Mouse (Mus musculus) cerebellum, adult 11 months (tissue): ENCODE measurements around the gene Nrxn2.
A peak's percentile ranks its signal among the peaks of the same experiment; 100 is the strongest.

Experiments
- DNase-seq: peaks from one replicate; pipeline ENCODE4 v3.0.0; 2022

Nrxn2 gene

DNA sequence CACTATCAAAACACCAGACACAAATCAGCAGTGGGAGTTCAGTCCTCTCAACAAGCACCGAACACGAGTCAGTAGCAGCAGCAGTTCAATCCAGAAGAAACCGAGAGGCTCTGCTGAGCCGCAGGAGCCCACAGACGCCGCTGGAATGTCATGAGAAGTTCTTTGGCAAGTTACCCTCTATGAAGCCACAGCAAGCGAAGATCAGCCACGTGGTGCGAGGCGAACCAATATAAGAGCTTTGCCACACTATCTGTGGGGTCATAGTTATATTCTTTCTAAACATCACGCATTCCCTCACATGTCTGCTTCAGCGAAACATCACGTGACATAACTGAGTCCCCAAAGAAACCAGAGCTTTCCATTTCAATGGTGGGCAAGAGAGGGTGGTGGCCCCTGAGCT, 126.2 kb downstream of the Nrxn2 start:
- no peak for DNase-seq

DNA sequence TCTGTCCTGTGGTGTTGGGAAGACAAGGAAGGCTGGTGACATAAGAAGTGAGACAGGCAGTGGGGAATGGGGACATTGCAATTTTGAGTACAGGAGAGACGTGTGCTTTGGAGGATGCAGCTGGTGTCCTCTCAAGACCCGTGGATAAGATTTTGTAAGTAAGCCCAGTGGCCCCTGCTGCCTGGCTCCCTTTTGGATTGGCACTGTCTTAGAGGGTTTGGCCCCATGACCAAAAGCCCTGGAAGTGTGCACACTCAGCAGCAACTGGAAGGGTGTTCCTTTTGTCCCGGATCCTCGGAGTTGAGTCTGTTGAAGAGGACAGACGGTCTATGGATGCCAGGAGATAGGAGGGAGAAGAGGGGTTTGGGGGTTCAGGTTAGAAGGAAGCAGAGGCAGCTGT, 127.0 kb downstream of the Nrxn2 start:
- no peak for DNase-seq

DNA sequence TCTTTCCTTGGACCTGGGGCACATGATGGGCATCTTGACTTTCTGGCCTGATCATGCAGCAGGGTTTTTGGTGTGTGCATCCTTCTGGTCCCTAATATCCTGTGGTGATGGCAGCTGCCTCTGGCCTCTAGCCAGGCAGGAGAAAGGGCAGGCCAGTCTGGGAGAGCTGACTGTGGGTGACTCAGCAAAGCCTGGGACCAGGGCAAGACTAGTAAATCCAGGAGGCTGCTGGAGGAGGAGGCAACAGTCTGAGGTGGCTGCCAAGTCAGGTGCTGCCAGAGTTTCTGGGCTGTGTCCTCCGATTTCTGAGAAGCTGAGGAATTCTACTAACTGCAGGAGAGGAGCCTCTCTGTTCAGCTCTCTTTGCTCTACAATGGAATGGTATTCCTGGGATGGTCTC, 127.6 kb downstream of the Nrxn2 start:
- peak; percentile 92 for DNase-seq

DNA sequence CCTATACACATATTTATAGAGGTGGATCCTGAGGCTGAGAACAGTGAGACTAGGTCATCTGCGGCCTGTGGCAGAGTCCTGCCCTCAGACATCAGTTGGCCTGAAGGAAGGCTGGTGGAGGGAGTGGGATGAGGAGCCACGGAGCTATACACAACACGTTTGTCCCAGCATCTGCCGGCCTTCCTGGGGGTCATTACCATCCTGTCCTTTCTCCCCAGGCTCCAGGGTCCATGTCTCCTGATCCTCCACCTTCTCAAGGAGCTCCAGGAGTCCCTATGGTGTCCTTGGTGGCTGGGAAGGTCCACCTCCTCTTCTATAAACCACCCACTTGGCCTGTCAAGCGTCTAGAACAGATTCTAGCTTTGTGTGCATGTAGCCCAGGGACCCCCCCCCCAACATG, 129.3 kb downstream of the Nrxn2 start:
- DNase-seq, result peak; percentile 26

DNA sequence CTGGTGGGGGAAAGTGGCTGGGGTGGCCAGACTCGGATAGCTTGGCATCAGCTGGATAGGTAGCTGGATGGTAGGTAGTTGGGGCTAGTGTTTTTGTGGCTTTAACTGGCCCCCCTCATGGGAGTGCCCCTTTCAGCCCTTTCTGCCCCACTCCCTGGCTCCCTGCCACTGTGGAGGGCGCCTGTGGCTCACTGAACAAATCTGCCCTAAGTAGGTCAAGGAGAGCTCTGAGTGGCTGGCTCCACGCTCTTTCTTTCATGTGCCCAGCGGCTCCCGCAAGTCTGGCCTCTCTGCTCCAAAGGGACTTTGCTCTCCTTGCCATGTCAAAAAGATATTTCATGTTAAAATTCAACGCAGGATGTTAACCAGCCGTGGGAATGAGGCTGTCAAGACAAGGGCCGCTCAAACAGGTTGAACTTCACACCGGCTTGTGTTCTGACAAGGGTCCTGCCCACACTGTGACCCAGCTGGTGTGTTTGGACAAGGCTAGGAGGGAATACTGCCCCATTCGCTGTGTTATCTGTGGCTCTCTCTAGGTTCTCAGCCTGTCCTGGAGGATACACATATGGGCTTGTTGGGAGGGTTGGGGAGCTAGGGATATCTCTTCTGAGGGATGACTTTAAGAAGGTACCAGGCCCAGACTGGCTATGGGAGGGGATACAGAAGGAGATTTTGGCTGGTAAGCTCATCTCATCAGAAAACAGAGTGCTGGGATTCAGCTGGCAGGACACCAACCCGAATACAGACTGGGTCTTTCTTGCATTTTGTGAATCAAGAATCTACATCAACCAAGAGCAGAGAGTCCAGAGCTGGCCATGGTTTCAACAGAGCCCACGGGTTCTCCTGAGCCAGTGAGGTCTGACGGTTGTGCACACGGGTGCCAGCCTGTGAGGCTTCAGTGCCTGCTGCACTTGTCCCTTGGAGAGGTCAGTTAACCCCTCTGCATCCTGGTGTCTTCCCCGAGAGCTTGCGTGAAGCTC, 130.2 kb downstream of the Nrxn2 start:
- peak; percentile 57 for DNase-seq

DNA sequence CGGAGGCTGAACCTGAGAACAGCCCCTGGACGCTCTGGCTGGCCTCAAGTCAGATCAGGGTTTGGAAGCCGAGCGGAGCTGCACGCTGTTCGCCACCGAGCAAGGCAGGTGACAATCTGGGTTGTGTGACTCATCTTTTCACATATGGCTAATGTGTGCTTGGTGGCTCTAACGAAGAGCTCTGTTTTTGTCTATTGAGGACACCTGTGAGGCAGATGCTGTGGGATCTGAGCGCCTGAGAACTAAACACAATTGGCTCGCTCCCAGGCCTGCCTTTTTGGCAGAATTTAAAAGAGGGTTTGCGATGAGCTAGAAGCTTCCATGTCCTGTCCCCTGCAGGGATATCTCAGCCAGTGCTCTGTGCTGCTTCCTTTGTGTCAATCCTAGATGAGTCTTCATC, 131.0 kb downstream of the Nrxn2 start:
- peak; percentile 87 for DNase-seq

DNA sequence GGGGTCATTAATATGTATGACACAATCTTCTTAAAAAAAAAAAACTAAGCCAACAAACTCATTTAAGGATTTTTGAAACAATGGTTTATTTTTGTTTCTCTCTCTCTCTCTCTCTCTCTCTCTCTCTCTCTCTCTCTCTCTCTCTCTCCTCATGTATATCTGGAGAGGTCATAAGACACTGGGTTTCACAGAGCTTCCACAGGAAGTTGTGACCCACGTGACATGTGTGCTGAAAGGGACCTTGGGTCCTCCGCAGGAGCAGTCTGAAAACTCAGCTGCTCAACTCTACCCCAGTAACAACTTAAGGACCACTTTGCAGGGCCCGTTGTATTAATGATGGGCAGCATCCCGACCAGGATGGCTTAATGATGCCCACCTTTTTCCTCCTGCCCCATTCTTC, 132.7 kb downstream of the Nrxn2 start:
- no peak for DNase-seq

DNA sequence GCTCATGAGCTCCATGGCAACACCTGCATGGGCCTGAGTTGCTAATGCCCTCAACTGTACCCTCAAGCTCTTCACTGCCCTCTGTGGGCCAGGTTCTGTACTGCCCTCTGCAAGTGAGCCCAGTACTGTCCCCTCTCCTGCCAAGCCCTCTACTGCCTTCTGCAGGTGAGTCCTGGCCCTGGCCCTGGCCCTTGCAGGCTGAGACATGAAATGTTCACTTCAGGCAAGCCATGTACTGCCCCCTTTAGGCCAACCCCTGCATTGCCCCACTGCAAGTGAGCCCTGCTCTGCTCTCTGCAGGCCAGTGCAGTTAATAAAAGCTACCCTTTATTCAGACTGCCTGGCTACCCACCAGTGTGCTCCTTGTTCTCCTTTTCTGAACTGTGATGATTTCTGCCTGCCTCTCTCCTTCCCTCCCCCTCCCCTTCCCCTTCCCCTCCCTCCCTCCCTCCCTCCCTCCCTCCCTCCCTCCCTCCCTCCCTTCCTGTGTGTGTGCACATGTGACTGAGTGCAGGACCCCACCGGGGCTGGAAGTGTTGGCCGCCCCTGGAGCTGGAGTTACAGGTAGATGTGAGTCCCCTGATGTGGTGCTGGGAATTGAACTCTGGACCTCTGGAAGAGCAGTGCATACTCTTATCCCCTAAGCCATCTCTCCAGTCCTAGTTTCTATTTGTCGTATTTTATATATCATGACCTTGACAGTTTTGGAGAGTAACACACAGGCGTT, 133.9 kb downstream of the Nrxn2 start:
- DNase-seq, result peak; percentile 71

DNA sequence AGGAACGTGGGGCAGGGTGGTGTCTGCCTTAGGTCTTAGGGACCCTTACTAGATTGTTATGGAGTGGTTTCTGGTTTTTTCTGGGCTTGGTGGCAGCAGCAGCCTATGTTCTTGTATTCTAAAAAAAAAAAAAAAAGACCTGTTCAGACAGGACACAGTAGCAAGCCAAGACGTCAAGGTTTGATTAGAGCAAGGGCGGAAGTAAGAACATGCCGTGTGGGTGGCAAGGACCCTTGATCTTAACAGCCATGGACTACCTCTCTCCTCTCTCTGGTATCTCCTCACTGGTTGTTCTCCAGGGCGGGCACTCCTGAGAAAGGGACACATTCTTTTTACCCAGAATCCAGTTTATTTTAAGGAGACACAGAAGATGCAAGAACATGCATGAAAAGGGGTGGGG, 134.6 kb downstream of the Nrxn2 start:
- DNase-seq, result no peak

DNA sequence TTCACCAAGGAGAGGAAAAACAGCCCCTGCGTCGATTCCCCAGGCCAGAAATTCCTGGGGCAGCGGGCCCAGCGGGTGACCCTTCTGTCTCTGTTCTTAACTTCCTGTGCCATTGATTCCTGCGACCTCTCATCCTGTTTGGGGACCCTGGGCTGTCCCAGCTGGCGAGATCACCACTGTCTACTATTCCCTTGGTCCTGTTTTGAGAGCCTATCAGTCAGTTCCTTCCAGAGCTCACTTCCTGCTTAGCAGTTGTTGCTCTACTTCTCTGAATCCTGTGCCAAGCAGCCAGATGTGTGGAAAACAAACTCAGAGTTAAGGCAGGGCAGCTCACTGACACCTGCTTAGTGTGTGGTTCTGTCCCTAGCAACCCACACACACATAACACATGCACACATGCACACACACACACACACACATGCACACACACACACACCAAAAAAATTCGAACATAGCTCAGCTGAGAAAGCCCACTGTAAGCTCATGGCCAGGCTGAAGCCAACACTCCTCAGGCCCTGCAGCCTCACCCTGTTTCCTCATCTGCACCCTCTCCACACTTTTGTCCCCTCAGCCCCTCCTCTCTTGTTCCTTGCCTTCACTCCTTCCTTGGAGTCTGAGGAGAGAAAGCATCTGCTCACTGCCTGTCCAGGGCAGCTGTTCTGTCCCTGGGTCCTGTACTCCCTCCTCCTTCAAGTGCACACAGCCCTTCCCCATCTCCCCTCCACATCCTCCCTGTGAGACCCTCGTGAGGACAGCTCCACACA, 135.5 kb downstream of the Nrxn2 start:
- DNase-seq, result no peak

DNA sequence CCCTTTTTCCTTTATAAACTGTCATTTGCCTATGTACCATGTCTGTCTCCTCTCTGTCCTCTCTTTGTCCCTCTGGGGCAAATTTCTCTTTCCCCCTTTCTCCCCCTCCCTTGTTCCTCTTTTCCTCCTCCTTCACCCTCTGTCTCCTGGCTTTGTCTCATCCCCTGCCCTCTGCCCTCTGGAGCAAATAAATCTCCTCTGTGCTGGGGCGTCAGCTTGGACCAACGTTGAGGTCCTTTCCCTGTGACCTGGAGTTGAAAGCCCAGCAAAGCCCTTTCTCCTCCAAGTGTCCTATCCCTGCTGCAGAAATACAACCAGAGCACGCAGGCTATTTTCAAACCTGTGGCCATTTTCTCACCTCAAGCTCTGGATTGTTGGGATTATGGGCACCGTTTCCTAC, 141.0 kb downstream of the Nrxn2 start:
- no peak for DNase-seq

DNA sequence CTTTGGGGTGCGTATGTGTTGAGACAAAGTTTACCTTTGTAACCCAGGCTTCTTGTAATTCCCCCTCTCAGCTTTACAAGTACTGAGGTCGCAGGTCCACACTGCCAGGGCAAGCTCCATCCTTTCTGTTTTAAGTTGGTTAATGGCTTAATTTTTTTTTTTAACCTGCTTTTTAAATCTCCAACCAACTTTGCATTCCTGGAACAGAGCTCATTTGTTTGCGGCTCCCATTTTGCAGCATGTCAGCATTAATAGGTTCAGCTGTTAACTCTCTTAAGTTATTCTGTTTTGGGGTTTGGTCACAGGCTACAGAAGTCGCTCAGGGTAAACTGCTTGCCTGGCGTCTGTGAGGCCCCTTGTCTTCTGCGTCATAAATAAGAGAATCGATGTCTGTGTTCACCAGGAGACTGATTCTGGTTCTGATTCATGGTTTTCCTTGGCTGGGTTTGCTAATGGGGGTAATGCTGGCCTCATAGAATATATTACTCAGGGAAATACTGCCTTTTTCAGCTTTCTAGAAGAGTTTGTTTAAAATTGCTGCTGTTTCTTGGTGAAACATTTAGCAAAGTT, 141.8 kb downstream of the Nrxn2 start:
- DNase-seq, result no peak

DNA sequence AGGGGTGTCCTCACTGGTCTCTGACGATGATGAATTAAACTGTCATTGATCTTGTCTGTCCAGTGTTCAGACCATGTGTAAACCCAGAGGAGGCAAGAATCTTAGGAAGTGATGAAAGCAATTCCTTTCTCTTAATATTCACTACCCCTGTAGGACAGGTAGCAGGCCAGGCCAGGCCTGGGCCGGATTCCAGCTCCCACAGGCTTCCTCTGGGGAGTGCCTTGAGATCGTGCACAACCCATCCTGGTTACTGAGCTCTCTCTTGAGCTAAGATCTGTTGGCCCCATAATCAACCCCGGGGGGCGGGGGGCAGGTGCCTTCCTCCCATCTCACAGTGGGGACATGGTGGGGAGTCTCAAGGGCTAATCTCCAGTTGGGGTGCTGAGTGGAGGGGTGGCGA, 146.6 kb downstream of the Nrxn2 start:
- DNase-seq, result no peak

DNA sequence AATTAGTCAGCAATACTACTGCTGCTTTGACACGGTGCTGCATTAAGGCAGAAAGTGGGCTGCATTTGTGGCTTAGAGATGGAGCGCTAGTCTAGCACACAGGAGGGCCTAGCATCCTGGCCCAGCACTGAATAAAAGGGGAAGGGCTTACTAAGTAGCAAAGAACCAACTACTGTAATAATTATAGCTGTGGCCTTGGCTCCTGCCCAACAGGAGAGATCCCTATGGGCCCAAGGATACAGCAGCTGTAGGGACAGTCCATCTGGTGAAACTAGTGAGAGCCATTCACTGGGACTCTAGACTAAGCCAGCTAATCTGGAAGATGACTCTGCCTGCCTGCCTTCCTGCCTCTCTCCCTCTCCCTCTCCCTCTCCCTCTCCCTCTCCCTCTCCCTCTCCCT, 147.9 kb downstream of the Nrxn2 start:
- DNase-seq, result no peak

DNA sequence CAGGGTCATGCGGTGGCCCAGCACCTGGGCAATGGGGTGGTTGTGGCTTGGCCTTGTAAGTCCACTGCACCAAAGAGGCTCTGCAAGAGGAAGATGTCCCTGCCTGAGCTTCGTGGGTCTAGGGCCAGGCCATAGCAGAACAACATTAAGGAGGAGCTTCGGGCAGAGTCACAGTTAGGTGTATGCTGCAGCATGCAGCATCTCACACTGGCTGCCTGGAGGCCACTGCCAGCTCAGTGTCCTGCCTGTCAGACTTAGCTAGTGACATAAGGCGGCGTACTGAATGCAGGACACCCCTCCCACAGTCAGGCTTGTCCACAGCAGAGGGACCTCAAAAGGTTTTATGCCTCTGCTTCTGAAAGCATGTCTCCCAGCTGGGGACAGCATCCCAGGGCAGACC, 150.5 kb downstream of the Nrxn2 start:
- peak; percentile 27 for DNase-seq

DNA sequence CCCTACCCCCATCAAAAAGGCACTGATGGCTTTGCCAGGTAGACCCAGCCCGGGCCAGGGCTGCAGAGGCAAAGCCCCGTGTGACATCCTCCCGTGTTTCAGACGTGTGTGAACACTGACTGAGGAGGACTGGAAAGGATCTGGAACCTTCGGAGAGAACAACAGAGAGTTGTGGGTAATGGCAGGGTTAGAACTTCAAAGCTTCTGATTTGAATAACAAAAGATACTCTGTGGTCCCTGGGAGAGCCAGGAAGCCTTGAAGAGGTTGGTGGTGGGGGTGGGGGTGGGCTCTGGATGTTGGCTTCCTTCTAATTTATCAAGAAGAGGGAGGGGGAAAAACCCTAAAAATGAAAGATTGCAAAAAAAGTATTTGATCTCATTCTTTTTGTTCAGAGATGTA, 151.0 kb downstream of the Nrxn2 start:
- DNase-seq, result no peak

DNA sequence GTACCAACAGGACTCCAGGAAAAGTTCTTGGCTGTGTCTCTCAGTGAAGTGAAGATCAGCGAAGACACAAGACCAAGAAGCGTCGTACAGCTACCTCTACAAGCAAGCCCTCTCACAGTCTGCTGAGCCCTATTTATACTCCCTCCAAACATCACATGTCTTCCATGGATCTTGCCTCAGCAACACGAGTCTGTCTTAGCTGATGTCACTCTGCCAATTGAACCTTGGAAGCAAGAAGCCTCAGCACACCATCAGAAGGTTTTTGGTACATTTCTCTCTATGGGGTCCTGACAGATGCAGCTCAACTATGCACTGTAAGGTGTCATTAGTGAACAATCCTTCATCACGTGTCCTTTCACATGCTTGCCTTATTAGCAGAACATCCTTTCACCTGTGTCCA, 152.9 kb downstream of the Nrxn2 start:
- peak; percentile 24 for DNase-seq

DNA sequence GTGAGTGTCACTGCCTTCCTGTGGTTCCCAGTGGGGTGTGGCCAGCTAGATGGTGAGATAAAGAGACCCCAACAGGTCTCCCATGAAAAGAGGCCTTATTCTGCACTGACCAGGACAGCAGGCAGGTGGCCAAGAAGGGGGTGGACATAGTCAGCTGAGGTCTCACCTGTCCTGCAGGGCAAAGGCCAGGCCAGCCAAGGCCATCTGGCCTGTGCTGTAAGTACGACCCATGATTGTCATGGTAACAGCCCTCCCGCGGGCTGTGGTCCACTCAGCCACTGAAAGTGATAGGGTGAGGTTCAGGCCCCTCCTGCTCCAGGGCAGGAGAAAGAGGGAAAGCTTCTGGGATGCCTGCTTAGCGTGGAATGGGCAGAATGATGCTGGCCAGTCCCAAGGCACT, 153.5 kb downstream of the Nrxn2 start:
- peak; percentile 87 for DNase-seq
